Mouse (Mus musculus): ENCODE results near the gene Gm10518. TPM values are rescaled to one million over a fixed set of nuclear protein-coding genes. Genes with fewer than 3 reads are reported as not detected.

Gene Gm10518
- polyA plus RNA-seq, 1 experiment = not detected

DNA sequence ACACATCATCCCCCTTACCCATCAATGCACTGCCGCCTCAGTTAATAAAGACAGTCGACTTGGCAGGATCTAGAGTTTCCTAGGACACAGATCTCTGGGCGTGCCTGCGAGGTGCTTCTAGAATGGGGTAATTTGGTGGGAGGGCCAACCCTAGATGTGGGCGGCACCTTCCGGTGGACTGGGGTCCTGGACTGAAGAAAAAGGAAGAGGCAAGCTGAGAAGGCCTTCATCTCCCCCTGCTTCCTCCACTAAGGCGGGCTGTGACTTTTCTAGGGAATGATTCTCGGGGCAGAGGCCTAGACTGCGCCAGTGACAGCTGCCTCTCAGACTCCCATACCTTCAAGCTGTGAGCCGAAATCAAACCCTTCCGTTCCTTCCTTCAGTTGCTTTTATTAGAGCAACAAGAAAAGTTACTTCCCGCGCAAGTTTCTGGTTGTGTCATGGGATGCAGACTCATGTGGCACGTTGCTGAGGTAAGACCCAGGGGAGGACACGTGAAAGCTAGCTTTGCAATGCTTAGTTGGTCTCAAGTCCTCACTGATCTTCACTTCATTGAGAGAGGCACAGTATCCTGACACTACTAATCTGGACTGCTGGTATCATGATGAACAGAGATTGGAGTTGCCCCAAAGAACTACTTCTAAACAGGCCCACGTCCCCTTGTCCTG is 42.8 kb downstream of the Gm10518 start:
- H3K4me1 ChIP-seq (ENCODE audit: control insufficient read depth, insufficient read depth, low read length) = no peaks in the 10 kb centered on the region
- H3K4me3 ChIP-seq (ENCODE audit: insufficient read depth, low read length) = no peak overlapping the region
- no peak for TF ChIP-seq POLR2A (IDR thresholded peaks at IDR 0.05; ENCODE audit: extremely low read depth, insufficient read depth, low read length)
- no peak for TF ChIP-seq CTCF (IDR thresholded peaks at IDR 0.05; ENCODE audit: extremely low read depth, insufficient read depth, low read length)
- no peak overlapping the region for H3K27ac ChIP-seq (ENCODE audit: insufficient read depth, low read length)

DNA sequence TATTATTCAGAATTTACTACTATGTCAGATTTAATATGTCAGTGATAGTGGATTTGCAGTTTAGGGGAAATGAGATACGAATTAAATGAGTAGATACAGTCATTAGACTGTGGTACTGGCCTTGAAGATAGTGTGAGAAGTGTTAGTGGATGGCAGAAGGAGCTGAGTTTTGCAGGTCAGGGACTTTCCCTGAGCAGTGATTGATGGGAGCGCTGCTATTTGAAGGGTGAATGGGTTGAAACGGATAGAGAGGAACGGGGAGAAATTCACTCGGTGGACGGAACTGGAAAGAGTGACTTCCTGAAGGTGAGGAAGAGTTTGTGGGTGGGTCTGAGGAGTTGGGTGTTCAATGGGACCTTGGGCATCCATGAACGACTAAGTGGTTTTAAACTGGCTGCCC is 44.0 kb downstream of the Gm10518 start:
- TF ChIP-seq POLR2A (IDR thresholded peaks at IDR 0.05; ENCODE audit: extremely low read depth, insufficient read depth, low read length) (no peak), CTCF (IDR thresholded peaks at IDR 0.05; ENCODE audit: extremely low read depth, insufficient read depth, low read length) (no peak)
- H3K27ac ChIP-seq (ENCODE audit: insufficient read depth, low read length) = no peak overlapping the region
- no peaks in the 10 kb centered on the region for H3K4me1 ChIP-seq (ENCODE audit: control insufficient read depth, insufficient read depth, low read length)
- no peak overlapping the region for H3K4me3 ChIP-seq (ENCODE audit: insufficient read depth, low read length)

DNA sequence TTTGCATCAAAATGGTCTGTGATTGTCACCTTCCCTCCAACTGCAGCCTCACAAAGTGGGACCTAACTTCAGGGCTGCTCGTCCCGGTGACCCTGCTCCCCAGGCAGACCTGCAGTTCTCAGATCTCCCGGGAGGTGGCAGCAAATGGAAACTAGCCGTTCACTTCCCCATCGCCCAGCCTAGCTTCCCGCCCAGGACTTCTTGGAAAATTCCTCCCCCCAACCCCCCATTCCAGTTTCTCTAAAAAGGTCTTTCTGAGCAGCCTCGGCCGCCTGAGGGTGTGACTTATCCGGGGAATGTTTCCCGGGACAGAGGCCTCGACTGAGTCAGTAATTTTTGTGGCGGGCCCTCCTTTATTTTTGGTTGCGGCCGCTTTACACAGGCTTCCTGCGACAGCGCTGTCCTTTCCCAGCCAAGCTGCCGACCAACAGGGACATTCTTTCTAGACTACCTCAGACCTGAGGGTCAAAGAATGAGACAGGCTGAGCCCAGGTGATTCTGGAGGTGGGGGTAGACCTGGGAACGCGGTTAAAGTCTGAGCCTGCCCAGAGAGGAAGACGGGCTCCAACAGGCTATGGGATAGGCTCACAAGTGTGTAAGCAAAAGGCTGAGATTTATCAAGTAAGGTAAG is 44.7 kb downstream of the Gm10518 start:
- TF ChIP-seq POLR2A (IDR thresholded peaks at IDR 0.05; ENCODE audit: extremely low read depth, insufficient read depth, low read length) (no peak), CTCF (IDR thresholded peaks at IDR 0.05; ENCODE audit: extremely low read depth, insufficient read depth, low read length) (peak; percentile 82)
- H3K27ac ChIP-seq (ENCODE audit: insufficient read depth, low read length) = no peak overlapping the region

DNA sequence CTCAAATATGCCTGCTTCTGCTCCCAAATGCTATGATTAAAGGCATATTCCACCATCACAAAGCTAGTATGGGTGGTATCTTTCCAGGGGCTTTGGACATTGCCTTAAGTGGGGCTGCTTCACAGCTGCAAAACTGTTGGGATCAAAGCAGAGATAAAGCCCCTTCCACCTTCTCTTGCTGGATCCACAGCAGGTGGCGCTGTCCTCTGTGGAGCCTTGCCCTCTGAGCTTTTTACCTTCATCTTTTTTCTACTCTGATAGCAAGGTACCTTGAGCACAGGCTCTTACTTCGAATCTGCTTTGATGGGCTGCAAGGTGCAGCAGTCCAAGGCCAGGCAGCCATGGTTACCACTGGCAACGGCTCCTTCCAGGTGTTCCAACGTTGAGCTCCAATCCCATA is 50.2 kb downstream of the Gm10518 start:
- H3K4me3 ChIP-seq (ENCODE audit: insufficient read depth, low read length) = no peak overlapping the region
- H3K4me1 ChIP-seq (ENCODE audit: control insufficient read depth, insufficient read depth, low read length) = no peaks in the 10 kb centered on the region
- peak overlapping the region; percentile 43; the same call in 1 of the 2 replicates for H3K27ac ChIP-seq (ENCODE audit: insufficient read depth, low read length)
- TF ChIP-seq POLR2A (IDR thresholded peaks at IDR 0.05; ENCODE audit: extremely low read depth, insufficient read depth, low read length) (no peak), CTCF (IDR thresholded peaks at IDR 0.05; ENCODE audit: extremely low read depth, insufficient read depth, low read length) (peak; percentile 57)

More for the DNA sequence above, 44.7 kb downstream of the Gm10518 start:
- H3K4me3 ChIP-seq (ENCODE audit: insufficient read depth, low read length) = peak overlapping the region; percentile 22
- no peaks in the 10 kb centered on the region for H3K4me1 ChIP-seq (ENCODE audit: control insufficient read depth, insufficient read depth, low read length)

Other genes with a start within 250 kb of the Gm10518 start
- 66.9 and 75.0 TPM in 2 replicates for gene Sccpdh, start 135.2 kb upstream of the Gm10518 start, polyA plus RNA-seq (2012; rRNA removed)
- 0.06 TPM in 2 replicates for gene Kif28, start 58.1 kb upstream of the Gm10518 start, polyA plus RNA-seq (2012; rRNA removed)
- 26.2 and 27.1 TPM in 2 replicates for gene Ahctf1, start 304 bp downstream of the Gm10518 start, polyA plus RNA-seq (2012; rRNA removed)
- 147 and 157 TPM in 2 replicates for gene Cdc42bpa, start 157.1 kb downstream of the Gm10518 start, polyA plus RNA-seq (2012; rRNA removed)